Mouse (Mus musculus): Measurements from ENCODE around the gene Sec13. TPM values are rescaled to one million over a fixed set of nuclear protein-coding genes. Genes with fewer than 3 reads are reported as not detected.
A peak's percentile ranks its signal among the peaks of the same experiment; 100 is the strongest.

Gene Sec13
- polyA plus RNA-seq (2016; fragmentation: Nextera tagmentation; extraction: Ambion mirVana), result 235 and 238 TPM in 2 replicates

DNA sequence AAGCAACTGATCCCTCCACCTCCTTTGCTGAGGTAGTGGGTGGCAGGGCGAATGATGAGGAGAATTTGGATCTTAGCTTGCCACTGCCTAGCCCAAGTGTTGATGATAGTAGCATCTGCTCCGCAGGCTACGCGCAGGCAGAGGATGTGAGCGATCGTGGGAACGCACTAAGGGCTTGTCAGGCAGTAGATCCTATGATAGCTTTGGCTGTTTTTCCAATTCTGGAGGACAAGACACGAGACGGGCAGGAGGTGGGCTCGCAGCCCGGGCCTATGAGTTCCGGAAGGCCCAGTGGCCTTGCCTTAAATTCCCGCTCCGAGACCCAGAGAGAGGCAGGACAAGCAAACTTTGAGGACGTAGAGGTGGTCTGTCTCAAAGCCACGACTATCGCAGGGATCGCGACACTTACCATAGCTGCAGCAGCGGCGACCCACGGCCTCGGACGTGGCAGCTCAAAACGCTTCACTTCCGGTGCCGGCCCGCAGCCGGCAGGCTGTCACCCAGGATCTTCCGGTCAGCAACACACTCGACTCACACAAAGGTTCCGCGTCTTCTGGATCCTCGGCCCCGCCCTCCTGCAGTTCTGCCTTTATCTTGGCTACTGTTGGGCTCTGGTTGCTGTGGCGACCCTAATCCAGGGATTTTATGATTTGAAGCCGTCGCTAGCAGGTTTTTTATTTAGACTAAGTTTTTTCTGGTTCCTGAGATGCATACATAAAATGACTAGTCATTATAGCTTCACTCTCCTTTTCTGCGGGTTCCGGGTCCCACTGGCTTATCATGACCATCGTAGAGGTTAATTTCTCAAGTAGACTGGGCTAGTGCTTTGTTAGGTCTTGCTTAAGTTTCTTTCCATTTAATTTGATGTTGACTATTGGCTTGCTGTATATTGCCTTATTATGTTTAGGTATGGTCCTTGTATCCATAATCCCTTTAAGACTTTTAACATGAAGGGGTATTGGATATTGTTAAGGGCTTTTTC, at the start of gene Sec13:
Gene Sec13 (minus strand): TSS at position 508 of the 982 bp plus-strand sequence.
- Histone ChIP-seq H3K9ac (peak within 1 kb of the TSS; percentile 86), H3K4me3 (peak within 1 kb of the TSS; percentile 79), H3K27ac (peak within 1 kb of the TSS; percentile 49; the same call in 1 of the 2 replicates), H3K4me2 (replicated peaks) (peak within 1 kb of the TSS; percentile 81), H3K9me3 (replicated peaks) (no peaks in the 10 kb centered on the region), H3K4me1 (peaks cover 10% of the 10 kb centered on the region), H3K36me3 (peaks cover 29% of the 10 kb centered on the region), H3K27me3 (peaks cover 5% of the 10 kb centered on the region; the same call in 1 of the 2 replicates)
- peak; percentile 90 for ATAC-seq (ENCODE audit: low FRiP score)
- WGBS, result 8% methylated on average over 41 of the region's 41 CpGs

DNA sequence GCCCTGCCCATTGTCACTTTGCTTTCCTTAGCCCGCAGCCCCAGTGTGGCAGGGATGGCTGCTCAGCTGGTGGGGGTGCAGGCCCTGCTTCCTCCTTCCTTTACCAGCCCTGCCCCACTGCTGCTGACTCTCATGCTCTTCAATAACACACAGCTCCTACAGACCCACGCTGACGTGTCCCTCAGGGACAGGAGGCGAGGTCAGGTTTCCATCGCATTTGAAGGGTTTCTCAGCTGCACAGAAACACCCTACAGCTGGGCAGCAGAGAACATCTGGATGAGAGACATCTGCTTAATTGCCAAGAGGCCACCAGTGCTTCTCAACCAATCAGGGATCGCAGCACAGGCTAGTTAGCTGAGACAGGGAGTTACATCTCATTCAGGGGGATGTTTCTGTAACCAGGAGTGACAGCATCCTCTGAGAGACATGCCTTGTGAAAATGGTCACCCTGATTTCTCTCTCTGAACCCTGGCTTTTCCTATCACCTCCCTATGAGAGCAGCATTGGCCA, 47.0 kb upstream of the Sec13 start:
- no peak; the same call in 1 of the 2 replicates for ATAC-seq (ENCODE audit: low FRiP score)
- Histone ChIP-seq H3K4me3 (no peak overlapping the region), H3K9me3 (replicated peaks) (no peaks in the 10 kb centered on the region), H3K27me3 (no peaks in the 10 kb centered on the region), H3K4me2 (replicated peaks) (no peak overlapping the region), H3K27ac (peak overlapping the region; percentile 60; the same call in 1 of the 2 replicates), H3K4me1 (peaks cover 11% of the 10 kb centered on the region), H3K9ac (no peak overlapping the region), H3K36me3 (no peaks in the 10 kb centered on the region)
- 48% methylated on average over 6 of the region's 6 CpGs for WGBS

DNA sequence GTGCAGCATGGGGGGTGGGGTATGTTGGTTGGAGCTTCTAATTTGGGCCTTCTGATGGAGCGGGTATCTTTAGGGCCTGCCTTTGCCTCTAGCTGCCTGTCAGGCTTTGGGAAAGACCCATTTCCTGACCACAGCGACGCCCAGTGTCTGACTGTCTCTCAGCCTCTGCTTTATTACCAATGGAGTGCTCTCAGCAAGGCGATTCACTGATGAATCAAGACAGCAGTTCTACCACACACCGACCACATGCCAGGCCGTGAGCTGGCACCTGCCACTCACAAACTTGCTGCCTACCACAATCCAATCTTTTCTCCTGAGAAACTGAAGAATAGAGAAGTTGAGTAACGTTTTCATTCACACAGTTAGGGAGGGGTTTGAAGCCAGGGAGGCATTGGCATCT, 45.1 kb upstream of the Sec13 start:
- no peak overlapping the region for H3K4me3 ChIP-seq
- H3K9ac ChIP-seq, result no peak overlapping the region
- ATAC-seq (ENCODE audit: low FRiP score), result no peak
- H3K4me1 ChIP-seq, result peaks cover 11% of the 10 kb centered on the region
- no peak overlapping the region for H3K4me2 ChIP-seq (replicated peaks)
- H3K27me3 ChIP-seq, result no peaks in the 10 kb centered on the region
- no peaks in the 10 kb centered on the region for H3K36me3 ChIP-seq
- no peaks in the 10 kb centered on the region for H3K9me3 ChIP-seq (replicated peaks)
- WGBS, result 89% methylated on average over 7 of the region's 7 CpGs
- H3K27ac ChIP-seq, result no peak overlapping the region

DNA sequence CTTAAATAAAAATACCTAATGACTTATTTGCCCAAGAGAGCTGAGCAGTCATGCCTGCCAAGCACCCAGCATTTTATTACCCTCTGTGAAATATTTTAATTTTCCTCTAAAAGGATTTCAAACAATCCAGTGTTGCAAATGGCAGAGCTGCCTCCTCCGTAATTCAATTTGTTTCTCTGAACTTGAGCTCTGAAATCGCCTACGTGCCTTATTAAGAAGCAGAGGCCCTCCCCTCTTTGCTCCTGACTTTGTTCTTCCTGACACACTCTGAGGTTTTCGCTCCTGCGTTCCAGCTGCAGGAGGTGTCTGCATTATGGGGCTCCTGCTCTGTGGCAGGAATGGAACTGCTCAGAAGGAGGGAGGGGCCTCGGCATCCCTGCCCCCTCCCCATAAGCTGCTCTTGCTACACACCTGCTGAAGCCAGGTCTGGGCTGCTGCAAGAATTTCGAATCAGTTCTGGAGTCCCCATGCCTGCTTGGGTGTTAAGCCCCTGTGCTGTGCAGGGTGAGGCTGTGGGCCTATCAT, 37.7 kb upstream of the Sec13 start:
- Histone ChIP-seq H3K36me3 (peaks cover 3% of the 10 kb centered on the region; the same call in 1 of the 2 replicates), H3K4me3 (no peak overlapping the region), H3K4me1 (no peaks in the 10 kb centered on the region), H3K9ac (no peak overlapping the region), H3K4me2 (replicated peaks) (no peak overlapping the region), H3K9me3 (replicated peaks) (no peaks in the 10 kb centered on the region), H3K27me3 (no peaks in the 10 kb centered on the region), H3K27ac (no peak overlapping the region)
- 71% methylated on average over 7 of the region's 7 CpGs for WGBS
- no peak for ATAC-seq (ENCODE audit: low FRiP score)

DNA sequence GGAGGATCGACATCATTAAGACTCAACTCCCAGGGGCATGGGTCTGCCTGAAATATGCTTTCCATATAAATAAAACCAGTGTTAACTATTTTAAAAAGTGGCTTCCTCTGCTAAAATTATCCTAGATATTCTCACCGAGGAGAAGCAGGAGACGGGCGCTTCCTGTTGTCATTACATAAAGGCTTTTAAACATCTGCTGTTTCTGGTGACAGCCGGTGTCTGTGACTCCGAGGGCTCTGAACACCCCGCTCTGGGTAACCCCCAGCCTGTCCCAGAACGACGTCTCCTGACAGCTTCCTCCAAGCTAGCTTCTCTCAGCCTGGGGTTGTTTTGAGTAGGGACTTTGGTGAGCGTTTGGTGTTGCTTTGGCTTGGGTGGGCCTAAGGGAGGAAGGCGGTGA, 28.3 kb upstream of the Sec13 start:
- no peaks in the 10 kb centered on the region for H3K27me3 ChIP-seq
- peaks cover 32% of the 10 kb centered on the region for H3K36me3 ChIP-seq
- no peaks in the 10 kb centered on the region for H3K4me1 ChIP-seq
- no peak for ATAC-seq (ENCODE audit: low FRiP score)
- no peak overlapping the region for H3K9ac ChIP-seq
- H3K4me2 ChIP-seq (replicated peaks), result no peak overlapping the region
- 69% methylated on average over 11 of the region's 11 CpGs for WGBS
- H3K9me3 ChIP-seq (replicated peaks), result no peaks in the 10 kb centered on the region
- H3K27ac ChIP-seq, result no peak overlapping the region
- no peak overlapping the region for H3K4me3 ChIP-seq

DNA sequence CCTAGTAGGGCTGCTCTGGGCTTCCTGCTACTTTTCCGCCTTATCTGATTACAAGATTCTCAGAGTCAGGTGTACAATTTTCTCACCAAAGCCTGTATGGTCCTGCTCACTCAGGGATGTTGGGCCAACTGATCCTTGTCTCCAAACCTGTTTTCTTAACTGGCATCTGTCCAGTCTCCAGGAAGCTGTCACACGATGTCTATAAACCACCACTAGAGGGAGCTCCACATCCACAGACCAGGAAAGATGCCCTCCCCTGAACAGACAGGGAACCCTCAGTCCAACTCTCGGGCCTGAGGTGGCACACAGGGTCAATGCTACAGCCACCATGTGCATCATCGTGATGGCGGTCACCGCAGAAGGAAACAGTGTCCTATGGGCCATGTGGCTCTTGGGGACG, 21.1 kb upstream of the Sec13 start:
- no peaks in the 10 kb centered on the region for H3K9me3 ChIP-seq (replicated peaks)
- H3K9ac ChIP-seq, result no peak overlapping the region
- no peaks in the 10 kb centered on the region; the same call in 1 of the 2 replicates for H3K27me3 ChIP-seq
- H3K4me2 ChIP-seq (replicated peaks), result no peak overlapping the region
- no peak overlapping the region for H3K27ac ChIP-seq
- H3K4me3 ChIP-seq, result no peak overlapping the region
- WGBS, result 33% methylated on average over 7 of the region's 7 CpGs
- no peaks in the 10 kb centered on the region for H3K4me1 ChIP-seq
- peaks cover 17% of the 10 kb centered on the region for H3K36me3 ChIP-seq
- peak; percentile 54 for ATAC-seq (ENCODE audit: low FRiP score)

DNA sequence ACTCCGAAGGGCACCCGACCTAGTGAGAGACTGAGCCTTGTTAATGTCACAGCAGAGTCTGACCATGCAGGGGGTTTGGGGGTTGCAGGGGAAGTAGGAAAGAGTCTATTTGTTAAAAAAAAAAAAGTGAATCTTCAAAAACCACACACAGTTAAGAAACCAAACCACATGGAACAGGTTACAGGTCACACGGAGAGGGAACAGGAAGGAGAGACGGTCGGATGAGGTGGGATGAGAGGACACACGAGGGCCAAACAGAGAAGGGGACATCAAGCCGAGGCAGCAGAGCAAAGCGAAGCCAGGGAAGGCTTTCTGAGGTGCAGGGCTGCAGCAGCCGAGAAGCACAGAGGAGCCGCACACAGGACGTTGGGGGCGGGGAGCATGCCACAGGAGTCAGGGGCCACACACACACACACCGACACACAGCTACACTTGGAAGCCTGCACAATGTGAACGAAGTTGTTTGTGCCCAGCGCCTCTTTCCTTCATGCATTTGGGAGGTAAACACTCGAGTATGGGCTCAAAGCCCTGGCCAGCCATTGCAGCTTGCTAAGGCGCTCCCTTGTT, 8.7 kb upstream of the Sec13 start:
- H3K9me3 ChIP-seq (replicated peaks), result no peaks in the 10 kb centered on the region
- H3K9ac ChIP-seq, result no peak overlapping the region
- ATAC-seq (ENCODE audit: low FRiP score), result no peak
- no peak overlapping the region for H3K4me3 ChIP-seq
- no peaks in the 10 kb centered on the region for H3K4me1 ChIP-seq
- no peak overlapping the region for H3K27ac ChIP-seq
- no peak overlapping the region for H3K4me2 ChIP-seq (replicated peaks)
- H3K36me3 ChIP-seq, result peaks cover 6% of the 10 kb centered on the region
- H3K27me3 ChIP-seq, result peaks cover 17% of the 10 kb centered on the region
- 63% methylated on average over 17 of the region's 17 CpGs for WGBS

DNA sequence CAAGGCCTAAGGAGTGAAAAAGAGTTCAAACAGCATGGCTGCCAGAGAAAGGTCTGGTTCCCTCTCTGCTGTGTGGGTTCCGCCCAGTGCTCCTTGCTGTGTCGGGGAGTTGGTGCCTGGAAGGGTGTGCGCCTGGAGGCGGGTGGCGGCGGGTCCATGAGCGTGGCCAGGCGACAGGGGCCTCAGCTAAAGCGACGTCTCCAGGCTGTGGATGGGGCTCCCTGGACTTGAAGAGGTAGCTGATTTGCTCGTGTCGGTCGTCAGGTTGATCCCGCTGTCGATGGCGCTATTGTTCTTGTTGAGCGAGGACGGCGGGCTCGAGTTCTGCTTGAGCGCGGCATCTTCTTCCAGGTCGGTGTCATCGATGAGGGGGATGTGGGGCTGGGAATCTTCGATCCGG, 7.8 kb upstream of the Sec13 start:
- Histone ChIP-seq H3K4me2 (replicated peaks) (no peak overlapping the region), H3K27ac (no peak overlapping the region), H3K9me3 (replicated peaks) (no peaks in the 10 kb centered on the region), H3K4me1 (no peaks in the 10 kb centered on the region), H3K4me3 (no peak overlapping the region), H3K9ac (no peak overlapping the region), H3K36me3 (no peaks in the 10 kb centered on the region; the same call in 1 of the 2 replicates), H3K27me3 (peaks cover 22% of the 10 kb centered on the region)
- WGBS, result 35% methylated on average over 26 of the region's 26 CpGs
- no peak for ATAC-seq (ENCODE audit: low FRiP score)

DNA sequence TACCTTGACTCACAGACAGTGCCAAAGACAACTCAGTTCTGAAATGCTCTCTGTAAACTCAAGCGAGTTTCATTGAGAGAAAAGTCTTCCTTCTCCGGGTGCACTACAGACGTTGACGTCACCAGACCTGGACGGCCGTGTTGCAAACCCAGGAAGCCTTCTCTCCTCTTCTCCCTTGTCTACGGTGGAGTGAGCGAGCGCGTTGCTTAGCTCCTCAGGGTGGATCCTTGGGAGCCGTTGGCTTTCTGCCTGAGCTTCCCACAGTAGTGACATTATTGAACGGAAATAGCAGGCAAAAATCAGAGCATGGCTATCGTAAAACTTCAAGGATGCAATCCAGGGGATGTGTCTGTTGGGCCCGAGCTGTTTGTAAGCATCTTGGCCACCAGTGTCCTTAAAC, 6.7 kb upstream of the Sec13 start:
- no peaks in the 10 kb centered on the region for H3K36me3 ChIP-seq
- no peaks in the 10 kb centered on the region for H3K9me3 ChIP-seq (replicated peaks)
- H3K4me1 ChIP-seq, result no peaks in the 10 kb centered on the region
- peaks cover 22% of the 10 kb centered on the region for H3K27me3 ChIP-seq
- no peak overlapping the region for H3K9ac ChIP-seq
- no peak overlapping the region for H3K4me2 ChIP-seq (replicated peaks)
- H3K27ac ChIP-seq, result no peak overlapping the region
- H3K4me3 ChIP-seq, result no peak overlapping the region
- no peak for ATAC-seq (ENCODE audit: low FRiP score)
- 87% methylated on average over 14 of the region's 14 CpGs for WGBS

DNA sequence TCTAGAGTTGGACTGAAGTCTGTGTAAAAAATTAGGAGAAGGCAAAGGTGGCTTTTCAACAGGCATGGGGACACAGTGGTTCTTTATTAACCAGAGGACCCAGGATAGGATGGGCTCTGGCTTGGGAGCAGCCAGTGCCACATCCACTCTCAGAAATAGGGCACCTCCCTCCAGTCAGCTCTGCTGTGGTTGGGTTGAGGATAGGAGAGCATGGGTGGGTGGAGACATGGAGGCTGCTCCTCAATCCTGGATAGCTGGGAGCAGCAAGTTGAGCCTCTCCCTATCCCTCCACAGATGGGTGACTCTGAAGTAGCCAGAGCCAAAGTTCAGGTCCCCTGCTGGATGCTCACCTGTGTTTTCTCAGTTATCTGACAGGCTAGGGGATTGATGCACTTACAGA, 4.6 kb upstream of the Sec13 start:
- Histone ChIP-seq H3K9ac (no peak overlapping the region), H3K36me3 (no peaks in the 10 kb centered on the region), H3K4me3 (no peak overlapping the region), H3K9me3 (replicated peaks) (no peaks in the 10 kb centered on the region), H3K27me3 (peaks cover 22% of the 10 kb centered on the region), H3K27ac (no peak overlapping the region), H3K4me1 (no peaks in the 10 kb centered on the region), H3K4me2 (replicated peaks) (no peak overlapping the region)
- ATAC-seq (ENCODE audit: low FRiP score), result no peak

DNA sequence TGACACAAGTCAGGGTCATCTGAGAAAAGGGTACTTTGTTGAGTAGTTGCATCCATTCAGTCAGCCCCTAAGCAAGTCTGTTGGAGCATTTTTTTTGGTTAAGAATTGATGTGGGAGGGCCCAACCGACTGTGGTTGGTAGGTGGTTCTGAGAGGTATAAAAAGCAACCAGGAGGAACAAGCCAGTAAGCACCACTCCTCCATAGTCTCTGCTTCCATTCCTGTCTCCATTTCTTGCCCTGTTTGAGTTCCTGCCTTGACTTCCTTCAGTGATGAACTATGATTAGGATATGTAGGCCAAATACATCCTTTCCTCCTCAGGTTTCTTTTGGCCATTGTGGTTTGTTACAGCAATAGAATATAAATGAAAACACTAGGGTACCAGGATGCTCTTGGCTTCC, 2.6 kb upstream of the Sec13 start:
- peaks cover 14% of the 10 kb centered on the region for H3K27me3 ChIP-seq
- no peak for ATAC-seq (ENCODE audit: low FRiP score)
- no peak overlapping the region for H3K27ac ChIP-seq
- no peak overlapping the region for H3K4me3 ChIP-seq
- 73% methylated on average over 1 of the region's 1 CpGs for WGBS
- peaks cover 5% of the 10 kb centered on the region; the same call in 1 of the 2 replicates for H3K36me3 ChIP-seq
- no peak overlapping the region for H3K4me2 ChIP-seq (replicated peaks)
- H3K9ac ChIP-seq, result no peak overlapping the region
- H3K9me3 ChIP-seq (replicated peaks), result no peaks in the 10 kb centered on the region
- peaks cover 10% of the 10 kb centered on the region for H3K4me1 ChIP-seq

DNA sequence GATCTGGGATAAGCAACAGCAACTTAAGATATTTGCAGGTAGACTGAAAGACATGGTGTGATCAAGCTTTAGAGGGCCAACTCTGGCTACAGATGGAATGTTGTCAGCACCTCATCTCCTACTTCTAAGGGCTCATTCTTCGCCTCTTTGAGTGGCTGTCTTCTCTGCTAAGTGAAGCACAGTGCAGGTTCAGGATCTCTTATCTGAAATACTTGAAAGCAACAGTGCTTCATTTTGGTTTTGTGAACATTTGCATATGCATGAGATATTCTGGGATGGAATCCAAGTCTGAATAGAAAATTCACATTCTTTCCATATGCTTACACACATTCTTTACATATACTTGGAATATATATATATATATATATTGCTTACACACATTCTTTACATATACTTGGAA, 1.8 kb upstream of the Sec13 start:
- Histone ChIP-seq H3K4me2 (replicated peaks) (no peak overlapping the region), H3K9ac (no peak overlapping the region), H3K27me3 (peaks cover 14% of the 10 kb centered on the region), H3K4me1 (peaks cover 10% of the 10 kb centered on the region), H3K36me3 (peaks cover 13% of the 10 kb centered on the region), H3K4me3 (no peak overlapping the region), H3K9me3 (replicated peaks) (no peaks in the 10 kb centered on the region), H3K27ac (no peak overlapping the region)
- no peak for ATAC-seq (ENCODE audit: low FRiP score)
- WGBS, result 78% methylated on average over 1 of the region's 1 CpGs

All from hindbrain, embryonic 12.5 days (tissue).